Mouse (Mus musculus) erythroblast, embryonic 14.5 days (primary cell): ENCODE measurements at regions not wholly inside any gene's neighbourhood (a gene's known extent, or its start where the extent isn't known, plus 50 kb on each side); places are given as distances from the start of the nearest gene placed in this dataset.

Source experiments
- GATA1 ChIP-seq: IDR thresholded peaks from 2 replicates; pipeline ENCODE4 v1.6.1; 2012; ENCODE audit warnings: low read length, inconsistent platforms, mixed read lengths
- TAL1 ChIP-seq: IDR thresholded peaks from 3 replicates; pipeline ENCODE4 v1.6.1; 2012; ENCODE audit warnings: low read length, inconsistent platforms, mixed read lengths

GRCm38 (mm10) chr5:51665241-51665640 is 97.7 kb upstream of the Ppargc1a start:
- TF ChIP-seq GATA1 (no peak), TAL1 (no peak)
